Mouse (Mus musculus) kidney, embryonic 16.5 days (tissue): Measurements from ENCODE around the gene Gramd1b. TPM values are rescaled to one million over a fixed set of nuclear protein-coding genes. Genes with fewer than 3 reads are reported as not detected.

Experiments
- ATAC-seq: fragments of 200-750 bp; cut with Nextera tagmentation; 2 replicates; pipeline ENCODE4 v1.8.0; 2017; ENCODE audit warnings: moderate TSS enrichment; ENCODE audit not compliant: low FRiP score, low TSS enrichment
- H3K27ac ChIP-seq: fragments of 300-500 bp; sonication (generic); 2 replicates; pipeline ENCODE4 v1.5.1; 2014; ENCODE audit warnings: low read length
- H3K27me3 ChIP-seq: fragments of 300-500 bp; sonication (generic); 2 replicates; pipeline ENCODE4 v1.6.1; 2014; ENCODE audit warnings: low read length, control low read depth, mixed read lengths; ENCODE audit not compliant: insufficient read depth
- H3K36me3 ChIP-seq: fragments of 300-500 bp; sonication (generic); 2 replicates; pipeline ENCODE4 v1.6.1; 2014; ENCODE audit warnings: low read length, control low read depth, mixed read lengths; ENCODE audit not compliant: insufficient read depth
- H3K4me1 ChIP-seq: fragments of 300-500 bp; sonication (generic); 2 replicates; pipeline ENCODE4 v1.6.1; 2014; ENCODE audit warnings: low read length, control low read depth, mixed read lengths; ENCODE audit not compliant: insufficient read depth
- H3K4me2 ChIP-seq: fragments of 300-500 bp; sonication (generic); replicated peaks from 2 replicates; pipeline ENCODE4 v1.6.1; 2014; ENCODE audit warnings: low read depth, low read length
- H3K4me3 ChIP-seq: fragments of 300-500 bp; sonication (generic); 2 replicates; pipeline ENCODE4 v1.5.1; 2014; ENCODE audit warnings: mild to moderate bottlenecking, low read length
- H3K9ac ChIP-seq: fragments of 300-500 bp; sonication (generic); replicated peaks from 2 replicates; pipeline ENCODE4 v1.6.1; 2014; ENCODE audit warnings: low read length
- H3K9me3 ChIP-seq: fragments of 300-500 bp; sonication (generic); 2 replicates; pipeline ENCODE4 v1.6.1; 2016; ENCODE audit warnings: low read length, control low read depth
- WGBS: fragments of 180-500 bp; shearing (Covaris S2); extraction: QIAGEN DNeasy Blood & Tissue Kit; methylation state at CpG from one replicate; pipeline ENCODE4 v1.1.7; 2014; 5-methylcytosine and 5-hydroxymethylcytosine counted together
- polyA plus RNA-seq: library from polyadenylated mRNA; unstranded; fragments of >200 nt; fragmentation: Nextera tagmentation; extraction: Ambion mirVana; gene quantifications from 2 replicates; pipeline ENCODE4 v1.2.1, GENCODE M21; 2015

Gene Gramd1b
- polyA plus RNA-seq, 1 experiment from 2014 or later, result 11.0 TPM

- H3K4me3 ChIP-seq, result no peak overlapping the region
- no peaks in the 10 kb centered on the region for H3K9me3 ChIP-seq
- no peak overlapping the region for H3K4me2 ChIP-seq
- 37% methylated on average over 6 of the region's 6 CpGs for WGBS
- peaks cover 29% of the 10 kb centered on the region for H3K4me1 ChIP-seq
- no peak for ATAC-seq
- no peaks in the 10 kb centered on the region for H3K27me3 ChIP-seq
- no peak overlapping the region for H3K27ac ChIP-seq
- H3K9ac ChIP-seq, result no peak overlapping the region
- no peaks in the 10 kb centered on the region for H3K36me3 ChIP-seq
Measured at GRCm38 (mm10) chr9:40460781-40461180, 70.4 kb downstream of the Gramd1b start.

DNA sequence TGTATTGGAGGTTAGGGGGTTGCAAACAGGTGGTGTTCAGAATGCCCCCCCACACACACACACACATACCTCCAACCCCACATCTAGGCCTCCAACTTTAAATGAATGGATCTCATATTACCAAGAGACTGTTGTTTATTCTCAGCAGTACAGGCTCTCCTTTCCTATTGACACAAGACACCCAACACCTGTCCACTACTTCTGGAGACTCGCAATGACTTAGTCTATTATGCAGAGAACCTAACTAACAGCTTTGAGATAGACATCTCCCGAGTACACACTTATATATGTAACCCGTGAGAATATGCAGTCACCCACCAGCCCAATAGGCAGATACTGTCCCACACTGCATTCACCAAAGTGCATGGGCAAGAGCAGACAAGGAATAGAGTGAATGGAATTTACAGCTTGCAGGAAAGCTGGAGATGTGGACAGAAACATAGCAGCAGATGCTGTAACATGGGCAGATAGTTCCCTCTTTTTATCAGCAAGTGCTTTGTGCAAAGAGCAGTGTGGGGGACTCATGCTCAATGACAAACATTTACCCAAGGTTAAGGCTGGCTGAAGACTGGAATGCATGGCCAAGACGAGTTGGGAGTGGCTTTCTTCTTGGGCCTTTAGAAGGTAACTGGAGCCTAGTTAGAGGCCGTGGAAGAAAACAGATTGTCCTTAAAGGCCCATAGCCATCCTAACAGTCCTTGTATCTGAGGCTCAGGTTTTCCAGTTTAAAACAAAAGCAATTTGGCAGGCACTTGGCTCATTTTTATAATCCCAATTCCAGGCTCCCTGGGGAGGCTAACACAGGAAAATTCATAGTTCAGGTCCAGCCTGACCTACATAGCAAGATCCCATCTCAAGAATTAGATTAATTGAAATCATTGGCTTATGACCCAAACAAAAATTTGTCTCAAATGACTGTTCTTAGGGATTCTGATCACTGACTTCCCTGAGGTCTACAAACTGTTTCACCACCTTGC is 71.6 kb downstream of the Gramd1b start:
- WGBS, result 38% methylated on average over 5 of the region's 5 CpGs
- Histone ChIP-seq H3K27me3 (no peaks in the 10 kb centered on the region), H3K27ac (peak overlapping the region; percentile 52; the same call in 1 of the 2 replicates), H3K4me1 (peaks cover 34% of the 10 kb centered on the region), H3K36me3 (no peaks in the 10 kb centered on the region), H3K4me3 (no peak overlapping the region), H3K9ac (no peak overlapping the region), H3K4me2 (no peak overlapping the region), H3K9me3 (no peaks in the 10 kb centered on the region)
- no peak for ATAC-seq

DNA sequence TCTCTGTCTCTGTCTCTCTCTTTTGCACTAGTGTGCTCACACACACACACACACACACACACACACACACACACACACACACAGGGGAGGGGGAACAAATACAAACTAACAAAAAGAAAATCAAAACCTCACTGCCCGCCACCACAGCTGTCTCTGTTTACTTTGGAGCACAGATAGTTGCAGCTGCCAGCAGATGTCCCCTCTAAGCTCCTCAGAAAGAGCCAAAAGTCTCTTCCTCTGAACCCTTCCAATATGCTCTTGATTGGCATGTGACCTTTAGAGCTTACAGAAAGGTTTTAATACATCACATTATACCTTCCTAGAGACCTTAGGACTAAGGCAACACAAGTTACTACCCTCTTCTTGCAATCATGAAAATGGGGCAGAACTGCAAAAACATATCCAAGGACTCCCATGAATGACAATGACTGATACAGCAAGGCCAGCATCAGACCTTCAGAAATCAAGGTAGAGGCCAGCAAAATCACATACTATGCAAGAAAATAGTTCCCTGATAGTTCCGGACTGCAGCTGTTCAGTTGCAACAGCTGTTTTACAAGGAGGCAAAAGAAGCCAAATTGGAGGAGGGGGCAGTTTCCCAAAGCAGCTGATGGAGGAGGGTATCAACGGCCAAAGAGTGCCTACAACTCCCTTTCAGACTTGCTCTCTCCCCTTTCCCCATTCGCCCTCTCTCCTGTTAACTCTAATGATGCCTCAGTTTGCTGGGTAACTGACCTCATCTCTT is 72.5 kb downstream of the Gramd1b start:
- 43% methylated on average over 4 of the region's 4 CpGs for WGBS
- H3K27ac ChIP-seq, result peak overlapping the region; percentile 52

GRCm38 (mm10) chr9:40457448-40457847 is 73.7 kb downstream of the Gramd1b start:
- ATAC-seq, result no peak
- Histone ChIP-seq H3K9ac (no peak overlapping the region), H3K36me3 (no peaks in the 10 kb centered on the region), H3K27ac (no peak overlapping the region), H3K4me3 (no peak overlapping the region), H3K4me2 (no peak overlapping the region), H3K9me3 (no peaks in the 10 kb centered on the region), H3K27me3 (no peaks in the 10 kb centered on the region), H3K4me1 (peaks cover 36% of the 10 kb centered on the region)
- WGBS, result 52% methylated on average over 5 of the region's 5 CpGs

More for the DNA sequence above, 72.5 kb downstream of the Gramd1b start:
- no peaks in the 10 kb centered on the region for H3K36me3 ChIP-seq
- no peaks in the 10 kb centered on the region for H3K27me3 ChIP-seq
- H3K4me2 ChIP-seq, result no peak overlapping the region
- ATAC-seq, result no peak
- H3K9ac ChIP-seq, result no peak overlapping the region
- H3K4me1 ChIP-seq, result peaks cover 36% of the 10 kb centered on the region
- H3K9me3 ChIP-seq, result no peaks in the 10 kb centered on the region
- H3K4me3 ChIP-seq, result no peak overlapping the region

- peak; percentile 93 for ATAC-seq
- Histone ChIP-seq H3K36me3 (no peaks in the 10 kb centered on the region), H3K4me2 (peak overlapping the region; percentile 97), H3K9me3 (no peaks in the 10 kb centered on the region), H3K4me3 (peak overlapping the region; percentile 69), H3K9ac (peak overlapping the region; percentile 74), H3K27me3 (no peaks in the 10 kb centered on the region), H3K27ac (peak overlapping the region; percentile 78), H3K4me1 (peaks cover 36% of the 10 kb centered on the region)
- 1% methylated on average over 7 of the region's 7 CpGs for WGBS
Measured at GRCm38 (mm10) chr9:40456191-40456590, 75.0 kb downstream of the Gramd1b start.

GRCm38 (mm10) chr9:40455336-40456185 is 75.6 kb downstream of the Gramd1b start:
- Histone ChIP-seq H3K4me1 (peaks cover 30% of the 10 kb centered on the region), H3K4me3 (peak overlapping the region; percentile 69), H3K36me3 (no peaks in the 10 kb centered on the region), H3K9me3 (no peaks in the 10 kb centered on the region), H3K27me3 (no peaks in the 10 kb centered on the region), H3K9ac (peak overlapping the region; percentile 74), H3K4me2 (peak overlapping the region; percentile 97), H3K27ac (peak overlapping the region; percentile 78)
- peak; percentile 41 for ATAC-seq
- WGBS, result under 1% methylated on average over 77 of the region's 77 CpGs

GRCm38 (mm10) chr9:40455020-40455335 is 76.2 kb downstream of the Gramd1b start:
- Histone ChIP-seq H3K36me3 (no peaks in the 10 kb centered on the region), H3K9ac (peak overlapping the region; percentile 74), H3K4me2 (peak overlapping the region; percentile 97), H3K9me3 (no peaks in the 10 kb centered on the region), H3K27ac (peak overlapping the region; percentile 78; the same call in 1 of the 2 replicates), H3K4me3 (peak overlapping the region; percentile 69), H3K27me3 (no peaks in the 10 kb centered on the region), H3K4me1 (peaks cover 32% of the 10 kb centered on the region)
- 2% methylated on average over 8 of the region's 8 CpGs for WGBS
- peak; percentile 35; the same call in 1 of the 2 replicates for ATAC-seq

GRCm38 (mm10) chr9:40453889-40454288 is 77.3 kb downstream of the Gramd1b start:
- Histone ChIP-seq H3K36me3 (no peaks in the 10 kb centered on the region), H3K4me3 (no peak overlapping the region), H3K9me3 (no peaks in the 10 kb centered on the region), H3K4me1 (peaks cover 26% of the 10 kb centered on the region), H3K4me2 (peak overlapping the region; percentile 97; the same call in 1 of the 2 replicates), H3K9ac (no peak overlapping the region), H3K27me3 (no peaks in the 10 kb centered on the region), H3K27ac (no peak overlapping the region)
- no peak for ATAC-seq
- WGBS, result 82% methylated on average over 6 of the region's 6 CpGs

GRCm38 (mm10) chr9:40452208-40452607 is 79.0 kb downstream of the Gramd1b start:
- no peak overlapping the region for H3K4me2 ChIP-seq
- peaks cover 21% of the 10 kb centered on the region; the same call in 1 of the 2 replicates for H3K4me1 ChIP-seq
- H3K9ac ChIP-seq, result no peak overlapping the region
- no peaks in the 10 kb centered on the region for H3K27me3 ChIP-seq
- ATAC-seq, result no peak
- 49% methylated on average over 5 of the region's 5 CpGs for WGBS
- no peak overlapping the region for H3K27ac ChIP-seq
- no peaks in the 10 kb centered on the region for H3K36me3 ChIP-seq
- H3K4me3 ChIP-seq, result no peak overlapping the region
- no peaks in the 10 kb centered on the region for H3K9me3 ChIP-seq
